Mouse (Mus musculus): ENCODE measurements around the gene Tmem107.

The Tmem107 gene

DNA sequence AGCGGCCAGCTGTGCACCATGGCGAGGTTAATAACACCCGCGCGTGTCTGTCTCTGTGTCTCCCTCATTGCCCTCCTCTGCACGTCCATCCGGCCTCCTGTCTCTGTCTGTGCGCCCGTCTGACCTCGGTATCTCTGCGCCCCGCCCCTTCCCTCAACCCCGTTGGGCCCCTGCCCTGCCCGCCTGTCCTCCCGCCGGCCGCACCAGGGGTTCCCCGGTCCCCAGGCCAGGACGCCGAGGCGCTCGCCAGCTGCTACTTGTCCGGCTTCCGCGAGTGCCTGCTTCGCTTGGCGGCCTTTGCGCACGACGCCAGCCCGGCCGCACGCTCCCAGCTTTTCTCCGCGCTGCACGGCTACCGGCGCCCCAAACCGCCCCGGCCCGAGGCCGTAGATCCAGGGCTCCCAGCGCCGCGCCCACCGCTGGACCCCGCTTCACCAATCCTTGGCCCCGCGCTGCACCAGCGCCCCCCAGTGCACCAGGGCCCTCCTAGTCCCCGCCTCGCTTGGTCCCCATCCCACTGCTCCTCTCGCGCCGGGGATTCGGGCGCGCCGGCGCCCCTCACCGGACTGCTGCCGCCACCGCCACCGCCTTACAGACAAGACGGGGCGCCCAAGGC lies 51.8 kb downstream of the Tmem107 start, which contains the start of gene 9130213A22Rik:
TSS of gene 9130213A22Rik (minus strand) at position 254 of the 616 bp plus-strand sequence.
- peak; percentile 96 for DNase-seq (ENCODE audit: low read depth, low spot score)
